Mouse (Mus musculus) stomach, embryonic 15.5 days (tissue): ENCODE data around the gene Ccdc186. TPM values are rescaled to one million over a fixed set of nuclear protein-coding genes. Genes with fewer than 3 reads are reported as not detected.

ENCODE experiments used
- ATAC-seq: fragments of 200-750 bp; cut with Nextera tagmentation; 2 replicates; pipeline ENCODE4 v1.8.0; 2017; ENCODE audit warnings: low read depth, moderate number of reproducible peaks, moderate TSS enrichment; ENCODE audit not compliant: insufficient read depth, low FRiP score
- H3K27ac ChIP-seq: fragments of 300-500 bp; sonication (generic); 2 replicates; pipeline ENCODE4 v1.5.1; 2015; ENCODE audit warnings: mild to moderate bottlenecking, inconsistent platforms
- H3K27me3 ChIP-seq: fragments of 300-500 bp; sonication (generic); replicated peaks from 2 replicates; pipeline ENCODE4 v1.6.1; 2015; ENCODE audit warnings: inconsistent platforms
- H3K36me3 ChIP-seq: fragments of 300-500 bp; sonication (generic); 2 replicates; pipeline ENCODE4 v1.6.1; 2015; ENCODE audit warnings: inconsistent platforms
- H3K4me1 ChIP-seq: fragments of 300-500 bp; sonication (generic); 2 replicates; pipeline ENCODE4 v1.6.1; 2015; ENCODE audit warnings: inconsistent platforms
- H3K4me2 ChIP-seq: fragments of 300-500 bp; sonication (generic); 2 replicates; pipeline ENCODE4 v1.6.1; 2015; ENCODE audit warnings: mild to moderate bottlenecking, inconsistent platforms
- H3K4me3 ChIP-seq: fragments of 300-500 bp; sonication (generic); replicated peaks from 2 replicates; pipeline ENCODE4 v1.5.1; 2015; ENCODE audit warnings: inconsistent platforms
- H3K9ac ChIP-seq: fragments of 300-500 bp; sonication (generic); 2 replicates; pipeline ENCODE4 v1.6.1; 2015; ENCODE audit warnings: inconsistent platforms
- H3K9me3 ChIP-seq: fragments of 300-500 bp; sonication (generic); 2 replicates; pipeline ENCODE4 v1.6.1; 2016; ENCODE audit warnings: inconsistent platforms
- WGBS: fragments of 180-500 bp; shearing (Covaris S2); methylation state at CpG from one replicate; pipeline ENCODE4 v1.1.7; 2015; 5-methylcytosine and 5-hydroxymethylcytosine counted together
- polyA plus RNA-seq: library from polyadenylated mRNA; unstranded; fragments of >200 nt; fragmentation: Nextera tagmentation; extraction: Ambion mirVana; gene quantifications from 2 replicates; pipeline ENCODE4 v1.2.1, GENCODE M21; 2015

The Ccdc186 gene
- polyA plus RNA-seq, 1 experiment from 2014 or later: 23.6 TPM

GRCm38 (mm10) chr19:56745528-56745927 lies 76.5 kb downstream of the Ccdc186 start:
- no peaks in the 10 kb centered on the region for H3K36me3 ChIP-seq

GRCm38 (mm10) chr19:56745061-56745460 lies 76.9 kb downstream of the Ccdc186 start:
- no peak overlapping the region for H3K9ac ChIP-seq
- no peak overlapping the region for H3K27ac ChIP-seq
- 72% methylated on average over 7 of the region's 7 CpGs for WGBS
- no peaks in the 10 kb centered on the region for H3K9me3 ChIP-seq
- H3K4me2 ChIP-seq: no peak overlapping the region
- ATAC-seq: no peak
- H3K27me3 ChIP-seq: no peaks in the 10 kb centered on the region
- no peaks in the 10 kb centered on the region for H3K36me3 ChIP-seq
- H3K4me1 ChIP-seq: no peaks in the 10 kb centered on the region
- no peak overlapping the region for H3K4me3 ChIP-seq

More at GRCm38 (mm10) chr19:56745528-56745927, 76.5 kb downstream of the Ccdc186 start:
- Histone ChIP-seq H3K4me1 (no peaks in the 10 kb centered on the region), H3K27ac (no peak overlapping the region), H3K4me3 (no peak overlapping the region), H3K4me2 (no peak overlapping the region), H3K27me3 (no peaks in the 10 kb centered on the region), H3K9me3 (no peaks in the 10 kb centered on the region), H3K9ac (no peak overlapping the region)
- WGBS: 69% methylated on average over 5 of the region's 6 CpGs
- no peak for ATAC-seq

Other genes starting within 250 kb of the Ccdc186 start
- 0.93 and 1.2 TPM in 2 replicates for gene Adrb1, start 100.0 kb downstream of the Ccdc186 start, polyA plus RNA-seq
- gene Tdrd1, start 4.0 kb upstream of the Ccdc186 start, polyA plus RNA-seq: 1.6 and 1.7 TPM in 2 replicates
- gene Vwa2, start 52.1 kb upstream of the Ccdc186 start, polyA plus RNA-seq: 2.4 and 2.6 TPM in 2 replicates
- 21.2 and 21.7 TPM in 2 replicates for gene Afap1l2, start 186.0 kb upstream of the Ccdc186 start, polyA plus RNA-seq